Mouse (Mus musculus): Measurements from ENCODE around the gene Astl. TPM values are rescaled to one million over a fixed set of nuclear protein-coding genes. Genes with fewer than 3 reads are reported as not detected.
A peak's percentile ranks its signal among the peaks of the same experiment; 100 is the strongest.

The Astl gene
- polyA plus RNA-seq, 1 experiment from 2014 or later = not detected

GRCm38 (mm10) chr2:127308660-127309059, 29.8 kb upstream of the Astl start:
- ATAC-seq (no peak), DNase-seq (ENCODE audit: low read depth, low spot score) (no peak)
- ChIA-PET POLR2A (interaction anchor here (1.1 kb wide), 1 partner anchor 27 kb away, joined by 3 read pairs; the partner anchor contains the start of gene Dusp2), CTCF (interaction anchor here (0.6 to 3.2 kb wide), 3 partner anchors 13 to 33 kb away, joined by 3 to 15 read pairs (median 5); no protein-coding TSS in a partner anchor)
- TF ChIP-seq CTCF (IDR thresholded peaks at IDR 0.05) = peak; percentile 62
- H3K27me3 ChIP-seq = no peaks in the 10 kb centered on the region
- in situ Hi-C loops (cut with MboI; ENCODE audit: low pct_unique_long_range_greater_than_20kb) = loop anchor here (5.0 kb wide), 1 partner anchor 34 kb away; no protein-coding TSS in a partner anchor

- ChIA-PET POLR2A (no interaction called here), CTCF (interaction anchor here (1.2 kb wide), 1 partner anchor 25 kb away, joined by 3 read pairs; the partner anchor contains the start of gene Dusp2)
- DNase-seq (ENCODE audit: low read depth, low spot score) (no peak), ATAC-seq (no peak)
- H3K27me3 ChIP-seq = no peaks in the 10 kb centered on the region
- in situ Hi-C loops (cut with MboI; ENCODE audit: low pct_unique_long_range_greater_than_20kb) = no loop called here
- TF ChIP-seq CTCF (IDR thresholded peaks at IDR 0.05) = no peak
These were observed 28.2 kb upstream of the Astl start for GRCm38 (mm10) chr2:127310246-127310645.

- in situ Hi-C loops (cut with MboI; ENCODE audit: low pct_unique_long_range_greater_than_20kb) = no loop called here
- ATAC-seq = no peak
- H3K27me3 ChIP-seq = no peaks in the 10 kb centered on the region
- ChIA-PET CTCF (interaction anchor here (1.2 kb wide), 1 partner anchor 25 kb away, joined by 3 read pairs; the partner anchor contains the start of gene Dusp2), POLR2A (no interaction called here)
- no peak for TF ChIP-seq CTCF (IDR thresholded peaks at IDR 0.05)
- DNase-seq (ENCODE audit: low read depth, low spot score) = no peak
These were observed 27.8 kb upstream of the Astl start for GRCm38 (mm10) chr2:127310685-127311084.

GRCm38 (mm10) chr2:127311193-127311592, 27.2 kb upstream of the Astl start:
- TF ChIP-seq CTCF (IDR thresholded peaks at IDR 0.05) = peak; percentile 27
- CTCF ChIA-PET = interaction anchor here (1.2 kb wide), 1 partner anchor 24 kb away, joined by 3 read pairs; the partner anchor contains the start of gene Dusp2
- no peak for DNase-seq (ENCODE audit: low read depth, low spot score)
- in situ Hi-C loops (cut with MboI; ENCODE audit: low pct_unique_long_range_greater_than_20kb) = no loop called here
- POLR2A ChIA-PET = no interaction called here
- no peaks in the 10 kb centered on the region for H3K27me3 ChIP-seq
- ATAC-seq = no peak

DNA sequence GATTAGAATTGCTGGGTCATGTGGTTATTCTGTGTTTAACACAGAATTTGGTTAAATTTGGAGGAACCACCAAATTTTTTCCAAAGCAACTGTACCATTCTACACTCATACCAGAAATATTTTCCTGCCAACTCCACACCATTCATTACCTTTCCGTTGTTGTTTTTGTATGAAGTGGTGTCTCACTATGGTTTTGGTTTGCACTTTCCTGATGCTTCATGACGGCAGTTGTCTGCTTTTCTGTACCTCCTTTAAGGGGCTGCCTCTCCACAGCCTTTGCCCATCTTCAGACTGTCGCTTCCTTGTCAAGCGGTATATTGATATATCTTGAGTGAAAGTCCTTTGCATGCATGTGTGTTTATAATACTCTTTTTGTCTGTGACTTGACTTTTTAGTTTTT, 25.6 kb upstream of the Astl start:
- ChIA-PET POLR2A (no interaction called here), CTCF (interaction anchor here (1.2 kb wide), 1 partner anchor 16 kb away, joined by 3 read pairs; no protein-coding TSS in a partner anchor)
- ATAC-seq (no peak), DNase-seq (ENCODE audit: low read depth, low spot score) (no peak)
- no peak for TF ChIP-seq CTCF (IDR thresholded peaks at IDR 0.05)
- no peaks in the 10 kb centered on the region for H3K27me3 ChIP-seq
- in situ Hi-C loops (cut with MboI; ENCODE audit: low pct_unique_long_range_greater_than_20kb) = no loop called here

- TF ChIP-seq CTCF (IDR thresholded peaks at IDR 0.05) = peak; percentile 59
- DNase-seq (ENCODE audit: low read depth, low spot score) (no peak), ATAC-seq (no peak)
- H3K27me3 ChIP-seq = no peaks in the 10 kb centered on the region
- in situ Hi-C loops (cut with MboI; ENCODE audit: low pct_unique_long_range_greater_than_20kb) = no loop called here
- ChIA-PET POLR2A (interaction anchor here (0.6 to 0.8 kb wide), 2 partner anchors 24 to 27 kb away, joined by 4 to 9 read pairs; no protein-coding TSS in a partner anchor), CTCF (interaction anchor here (1.1 to 1.5 kb wide), 5 partner anchors 9 to 27 kb away, joined by 3 to 5 read pairs (median 3); partner anchors contain the start of gene Dusp2)
These were observed 24.6 kb upstream of the Astl start for GRCm38 (mm10) chr2:127313878-127314277.

- CTCF ChIA-PET = interaction anchor here (1.3 to 1.5 kb wide), 3 partner anchors 9 to 26 kb away, joined by 3 to 5 read pairs (median 4); partner anchors contain the start of gene Dusp2
- in situ Hi-C loops (cut with MboI; ENCODE audit: low pct_unique_long_range_greater_than_20kb) = no loop called here
- POLR2A ChIA-PET = interaction anchor here (0.8 kb wide), 1 partner anchor 23 kb away, joined by 4 read pairs; no protein-coding TSS in a partner anchor
- H3K27me3 ChIP-seq = no peaks in the 10 kb centered on the region
- ATAC-seq (no peak), DNase-seq (ENCODE audit: low read depth, low spot score) (no peak)
- no peak for TF ChIP-seq CTCF (IDR thresholded peaks at IDR 0.05)
These were observed 23.8 kb upstream of the Astl start for GRCm38 (mm10) chr2:127314467-127315154.

DNA sequence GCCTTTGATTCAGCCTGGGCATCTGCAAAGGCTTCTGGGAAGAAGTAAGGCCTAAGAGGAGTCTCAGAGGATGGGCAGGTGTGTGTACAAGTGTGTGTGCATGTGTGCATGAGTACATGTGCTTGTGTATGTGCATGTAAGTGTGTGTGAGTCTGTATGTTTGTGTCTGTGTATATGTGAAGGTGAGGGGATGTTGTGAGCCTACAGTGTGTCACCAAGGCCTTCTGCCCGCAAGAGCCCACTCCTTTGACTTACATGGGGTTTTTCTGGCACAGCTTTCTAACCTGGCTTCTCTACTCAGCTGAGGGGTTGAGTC, 23.3 kb upstream of the Astl start:
- DNase-seq (ENCODE audit: low read depth, low spot score) = no peak
- ChIA-PET CTCF (interaction anchor here (1.5 kb wide), 2 partner anchors 8 to 22 kb away, joined by 3 to 5 read pairs; partner anchors contain the start of gene Dusp2), POLR2A (no interaction called here)
- in situ Hi-C loops (cut with MboI; ENCODE audit: low pct_unique_long_range_greater_than_20kb) = no loop called here
- H3K27me3 ChIP-seq = no peaks in the 10 kb centered on the region
- TF ChIP-seq CTCF (IDR thresholded peaks at IDR 0.05) = no peak
- no peak for ATAC-seq

DNA sequence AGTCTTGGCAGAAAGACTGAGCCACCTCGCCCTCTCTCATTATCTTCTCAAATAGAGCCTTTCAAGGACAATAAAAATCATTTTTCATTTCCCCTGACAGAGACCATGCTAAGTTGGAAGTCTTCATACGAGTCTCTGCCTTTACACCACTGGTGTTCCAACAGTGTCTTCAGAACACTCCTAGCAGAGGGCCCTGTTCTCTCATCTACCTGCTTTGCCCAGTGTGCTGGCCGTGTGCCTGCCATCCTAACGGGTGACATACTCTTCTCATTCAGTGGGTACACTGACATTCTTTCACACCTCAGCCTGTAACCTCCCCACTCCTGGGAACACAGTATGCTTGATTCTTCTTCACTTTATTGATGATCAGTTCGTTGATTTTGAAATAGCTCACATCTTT, 22.0 kb upstream of the Astl start:
- in situ Hi-C loops (cut with MboI; ENCODE audit: low pct_unique_long_range_greater_than_20kb) = no loop called here
- ChIA-PET CTCF (interaction anchor here (1.1 kb wide), 1 partner anchor 25 kb away, joined by 4 read pairs; no protein-coding TSS in a partner anchor), POLR2A (no interaction called here)
- H3K27me3 ChIP-seq = no peaks in the 10 kb centered on the region
- ATAC-seq (no peak), DNase-seq (ENCODE audit: low read depth, low spot score) (no peak)
- no peak for TF ChIP-seq CTCF (IDR thresholded peaks at IDR 0.05)

DNA sequence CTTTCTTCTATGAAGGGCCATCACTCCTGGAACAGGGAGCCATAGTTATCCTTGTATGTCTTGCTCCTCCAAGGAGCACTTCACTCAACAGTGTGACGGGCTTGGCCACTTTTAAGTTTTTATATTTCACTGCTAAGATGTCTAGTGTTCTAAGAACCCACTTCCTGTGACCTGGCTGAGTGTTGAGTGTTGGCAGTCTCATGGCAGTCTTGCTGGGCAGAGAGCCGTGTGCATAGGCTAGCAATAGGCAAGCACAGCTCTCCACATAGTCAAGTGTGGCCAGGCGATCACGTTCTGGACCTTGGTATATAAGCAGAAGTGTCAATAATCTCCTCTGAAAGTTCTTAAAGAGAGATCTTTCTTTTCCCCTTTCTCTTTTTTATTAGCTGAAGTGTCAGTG, 20.3 kb upstream of the Astl start:
- no peak for TF ChIP-seq CTCF (IDR thresholded peaks at IDR 0.05)
- ATAC-seq (no peak), DNase-seq (ENCODE audit: low read depth, low spot score) (no peak)
- ChIA-PET CTCF (no interaction called here), POLR2A (no interaction called here)
- in situ Hi-C loops (cut with MboI; ENCODE audit: low pct_unique_long_range_greater_than_20kb) = no loop called here
- H3K27me3 ChIP-seq = no peaks in the 10 kb centered on the region

- no peak for DNase-seq (ENCODE audit: low read depth, low spot score)
- CTCF ChIA-PET = interaction anchor here (1.2 kb wide), 1 partner anchor 12 kb away, joined by 3 read pairs; no protein-coding TSS in a partner anchor
- H3K27me3 ChIP-seq = no peaks in the 10 kb centered on the region
- TF ChIP-seq CTCF (IDR thresholded peaks at IDR 0.05) = no peak
- POLR2A ChIA-PET = interaction anchor here (0.9 kb wide), 1 partner anchor 19 kb away, joined by 3 read pairs; no protein-coding TSS in a partner anchor
- in situ Hi-C loops (cut with MboI; ENCODE audit: low pct_unique_long_range_greater_than_20kb) = no loop called here
- no peak for ATAC-seq
These were observed 19.4 kb upstream of the Astl start for GRCm38 (mm10) chr2:127319071-127319470.
